Mouse (Mus musculus) bone marrow macrophage, adult 2 months (primary cell): ENCODE measurements around the gene Gm20479.

ENCODE experiments used
- CTCF ChIP-seq: IDR thresholded peaks from 2 replicates; pipeline ENCODE4 v1.5.1; 2012; ENCODE audit warnings: low read depth, mild to moderate bottlenecking, low read length, moderate library complexity
- POLR2A ChIP-seq: IDR thresholded peaks from 2 replicates; pipeline ENCODE4 v1.6.1; 2012; ENCODE audit warnings: mild to moderate bottlenecking, low read depth, low read length, borderline replicate concordance

GRCm38 (mm10) chr7:27378431-27378830 lies 21.2 kb upstream of the Gm20479 start:
- no peak for TF ChIP-seq POLR2A
- TF ChIP-seq CTCF, result no peak
